Mouse (Mus musculus): Measurements from ENCODE around the gene Hoxc13. TPM values are rescaled to one million over a fixed set of nuclear protein-coding genes. Genes with fewer than 3 reads are reported as not detected.
A peak's percentile ranks its signal among the peaks of the same experiment; 100 is the strongest.

The Hoxc13 gene
- polyA plus RNA-seq, 1 experiment from 2014 or later = not detected

DNA sequence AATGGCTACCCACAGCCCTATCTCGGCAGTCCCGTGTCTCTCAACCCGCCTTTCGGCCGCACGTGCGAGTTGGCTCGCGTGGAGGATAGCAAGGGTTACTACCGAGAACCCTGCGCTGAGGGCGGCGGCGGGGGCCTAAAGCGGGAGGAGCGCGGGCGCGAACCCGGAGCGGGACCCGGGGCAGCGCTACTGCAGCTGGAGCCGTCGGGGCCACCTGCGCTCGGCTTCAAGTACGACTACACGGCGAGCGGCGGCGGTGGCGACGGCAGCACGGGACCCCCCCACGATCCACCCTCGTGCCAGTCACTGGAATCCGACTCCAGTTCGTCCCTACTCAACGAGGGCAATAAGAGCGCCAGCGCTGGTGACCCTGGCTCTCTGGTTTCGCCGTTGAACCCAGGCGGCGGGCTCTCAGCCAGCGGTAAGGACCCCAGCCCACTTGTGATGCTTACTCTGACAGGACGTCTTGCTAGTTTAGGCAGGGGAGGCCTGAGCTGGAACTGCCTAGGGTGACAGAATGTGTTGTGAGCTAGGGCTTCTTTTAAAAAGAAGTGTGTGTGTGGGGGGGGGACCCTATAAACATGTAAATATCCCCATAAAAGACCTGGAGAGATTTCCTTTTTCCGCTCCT is 16.2 kb downstream of the Hoxc13 start:
- under 1% methylated on average over 50 of the region's 50 CpGs for WGBS

DNA sequence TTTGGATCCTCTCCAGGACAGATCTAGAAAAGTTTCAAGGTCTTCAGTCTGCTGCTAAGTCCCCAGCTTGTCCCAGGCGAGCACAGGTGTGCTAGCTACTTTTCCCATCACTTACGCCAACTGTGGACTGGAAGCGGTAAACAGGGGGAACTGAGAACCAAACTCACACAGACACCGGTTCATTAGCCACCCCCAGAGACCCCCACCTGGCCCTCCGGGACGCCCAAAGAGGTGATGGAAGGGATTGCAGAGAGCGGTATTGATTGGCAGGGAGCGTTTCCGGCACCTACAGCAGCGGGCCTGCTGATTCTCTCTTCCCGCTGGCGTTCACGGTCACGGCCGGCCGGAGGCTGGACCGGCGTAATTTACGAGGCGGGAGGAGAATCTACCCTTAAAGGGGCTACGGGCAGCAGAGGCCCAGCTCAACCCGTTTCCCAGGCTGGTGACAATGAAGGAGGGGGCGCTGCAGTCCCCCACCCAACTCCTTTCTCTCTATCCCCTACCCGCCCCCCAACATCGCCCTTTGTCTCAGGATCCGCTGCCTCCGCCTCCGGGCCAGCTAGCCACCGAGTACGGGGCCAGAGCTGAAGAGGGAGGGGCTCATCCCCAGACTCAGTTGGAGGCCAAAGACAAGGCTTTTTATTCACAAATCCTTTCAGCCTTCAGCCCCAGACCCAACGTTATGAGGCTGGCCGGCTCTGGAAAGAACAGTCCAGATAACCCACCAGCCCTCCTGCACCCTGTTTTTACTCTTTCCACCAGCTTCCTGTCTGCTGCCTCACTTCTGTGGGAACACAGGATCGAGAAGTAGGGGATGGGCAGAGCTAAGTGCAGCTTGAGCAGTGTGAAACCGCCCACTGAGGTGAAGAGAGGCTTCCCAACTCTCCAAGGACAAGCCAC is 18.6 kb downstream of the Hoxc13 start:
- Histone ChIP-seq H3K9me3 (ENCODE audit: low read depth, low read length) (no peaks in the 10 kb centered on the region), H3K4me3 (ENCODE audit: low read depth, low read length) (no peak overlapping the region), H3K27me3 (ENCODE audit: insufficient read depth, low read length) (peaks cover 100% of the 10 kb centered on the region), H3K9ac (no peak overlapping the region), H3K4me1 (ENCODE audit: insufficient read depth) (no peaks in the 10 kb centered on the region), H3K27ac (ENCODE audit: low read depth) (no peak overlapping the region), H3K4me2 (no peak overlapping the region), H3K36me3 (ENCODE audit: insufficient read depth) (no peaks in the 10 kb centered on the region)
- TF ChIP-seq CTCF (IDR thresholded peaks at IDR 0.05; ENCODE audit: low read depth) = no peak
- DNase-seq (no peak), ATAC-seq (ENCODE audit: insufficient read depth) (no peak)
- WGBS = 2% methylated on average over 33 of the region's 34 CpGs

More for the DNA sequence above, 16.2 kb downstream of the Hoxc13 start:
- no peak overlapping the region for H3K4me3 ChIP-seq (ENCODE audit: low read depth, low read length)
- DNase-seq (no peak), ATAC-seq (ENCODE audit: insufficient read depth) (no peak)
- no peak overlapping the region for H3K27ac ChIP-seq (ENCODE audit: low read depth)
- H3K27me3 ChIP-seq (ENCODE audit: insufficient read depth, low read length) = peaks cover 100% of the 10 kb centered on the region
- H3K36me3 ChIP-seq (ENCODE audit: insufficient read depth) = no peaks in the 10 kb centered on the region
- no peak overlapping the region for H3K4me2 ChIP-seq
- no peaks in the 10 kb centered on the region for H3K4me1 ChIP-seq (ENCODE audit: insufficient read depth)
- H3K9me3 ChIP-seq (ENCODE audit: low read depth, low read length) = no peaks in the 10 kb centered on the region
- TF ChIP-seq CTCF (IDR thresholded peaks at IDR 0.05; ENCODE audit: low read depth) = no peak
- H3K9ac ChIP-seq = no peak overlapping the region

DNA sequence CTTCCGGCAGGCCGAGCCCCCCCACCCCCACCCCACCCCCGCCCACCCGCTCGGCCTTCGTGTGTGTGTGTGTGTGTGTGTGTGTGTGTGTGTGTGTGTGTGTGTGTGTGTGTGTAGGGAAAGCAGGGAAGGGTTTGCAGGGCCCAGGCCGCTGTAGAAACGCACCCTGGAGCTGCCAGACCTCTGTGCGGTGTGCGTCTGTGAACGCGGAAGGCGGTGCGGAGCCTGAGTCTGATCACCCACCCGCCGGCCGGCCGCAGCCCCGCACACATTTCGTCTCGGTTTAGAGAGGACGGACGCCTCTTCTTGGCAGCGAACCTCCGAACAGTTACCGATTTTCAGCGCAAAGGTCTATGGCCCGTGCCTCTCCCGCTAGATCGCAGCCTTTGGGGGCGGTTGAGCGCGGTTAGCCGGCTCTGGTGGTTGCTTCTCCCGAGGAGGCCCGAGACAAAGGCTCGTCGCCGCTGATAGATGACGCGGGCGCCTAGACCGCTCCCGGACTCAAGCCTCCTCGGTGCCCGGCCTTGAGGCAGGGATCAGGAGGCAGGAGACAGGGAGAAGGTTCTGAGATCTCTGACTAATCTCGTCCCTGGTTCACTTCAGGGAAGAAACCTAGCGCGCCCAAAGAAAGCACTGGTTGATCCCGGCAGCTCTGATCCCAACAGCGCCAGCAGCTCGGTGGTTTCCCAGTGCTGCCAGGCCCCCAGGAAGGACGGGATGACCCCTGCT is 22.0 kb downstream of the Hoxc13 start:
- Histone ChIP-seq H3K9me3 (ENCODE audit: low read depth, low read length) (no peaks in the 10 kb centered on the region), H3K9ac (no peak overlapping the region; the same call in 1 of the 2 replicates), H3K27me3 (ENCODE audit: insufficient read depth, low read length) (peaks cover 100% of the 10 kb centered on the region), H3K27ac (ENCODE audit: low read depth) (no peak overlapping the region), H3K4me1 (ENCODE audit: insufficient read depth) (no peaks in the 10 kb centered on the region), H3K4me3 (ENCODE audit: low read depth, low read length) (0 out of 2 replicates have a peak overlapping the region, but pooled peaks have one; percentile 9), H3K36me3 (ENCODE audit: insufficient read depth) (no peaks in the 10 kb centered on the region), H3K4me2 (peak overlapping the region; percentile 39; the same call in 1 of the 2 replicates)
- no peak for DNase-seq
- ATAC-seq (ENCODE audit: insufficient read depth) = no peak
- 0% methylated on average over 53 of the region's 53 CpGs for WGBS
- TF ChIP-seq CTCF (IDR thresholded peaks at IDR 0.05; ENCODE audit: low read depth) = peak; percentile 48

DNA sequence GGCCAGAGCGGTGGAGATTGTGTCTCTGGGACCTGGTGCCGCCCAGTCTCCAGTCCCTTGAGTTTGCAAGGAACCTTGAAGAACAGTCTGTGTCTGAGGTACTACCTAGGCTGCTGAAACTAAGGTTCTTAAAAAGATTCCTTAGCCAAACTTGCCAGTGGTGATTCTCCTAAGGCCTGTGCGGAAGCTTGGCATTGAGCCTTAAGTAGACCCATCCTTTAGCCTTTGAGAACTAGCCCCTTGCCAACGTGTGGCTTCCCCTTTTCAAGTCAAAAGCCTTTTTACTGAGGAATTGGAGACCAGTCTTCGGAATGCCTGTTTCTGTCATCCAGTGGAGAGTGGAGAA is 22.5 kb downstream of the Hoxc13 start:
- Histone ChIP-seq H3K9ac (no peak overlapping the region), H3K36me3 (ENCODE audit: insufficient read depth) (no peaks in the 10 kb centered on the region), H3K9me3 (ENCODE audit: low read depth, low read length) (no peaks in the 10 kb centered on the region), H3K27me3 (ENCODE audit: insufficient read depth, low read length) (peaks cover 100% of the 10 kb centered on the region), H3K4me1 (ENCODE audit: insufficient read depth) (no peaks in the 10 kb centered on the region), H3K4me2 (no peak overlapping the region), H3K27ac (ENCODE audit: low read depth) (no peak overlapping the region), H3K4me3 (ENCODE audit: low read depth, low read length) (no peak overlapping the region)
- DNase-seq (no peak), ATAC-seq (ENCODE audit: insufficient read depth) (no peak)
- TF ChIP-seq CTCF (IDR thresholded peaks at IDR 0.05; ENCODE audit: low read depth) = no peak
- WGBS = 2% methylated on average over 5 of the region's 5 CpGs

DNA sequence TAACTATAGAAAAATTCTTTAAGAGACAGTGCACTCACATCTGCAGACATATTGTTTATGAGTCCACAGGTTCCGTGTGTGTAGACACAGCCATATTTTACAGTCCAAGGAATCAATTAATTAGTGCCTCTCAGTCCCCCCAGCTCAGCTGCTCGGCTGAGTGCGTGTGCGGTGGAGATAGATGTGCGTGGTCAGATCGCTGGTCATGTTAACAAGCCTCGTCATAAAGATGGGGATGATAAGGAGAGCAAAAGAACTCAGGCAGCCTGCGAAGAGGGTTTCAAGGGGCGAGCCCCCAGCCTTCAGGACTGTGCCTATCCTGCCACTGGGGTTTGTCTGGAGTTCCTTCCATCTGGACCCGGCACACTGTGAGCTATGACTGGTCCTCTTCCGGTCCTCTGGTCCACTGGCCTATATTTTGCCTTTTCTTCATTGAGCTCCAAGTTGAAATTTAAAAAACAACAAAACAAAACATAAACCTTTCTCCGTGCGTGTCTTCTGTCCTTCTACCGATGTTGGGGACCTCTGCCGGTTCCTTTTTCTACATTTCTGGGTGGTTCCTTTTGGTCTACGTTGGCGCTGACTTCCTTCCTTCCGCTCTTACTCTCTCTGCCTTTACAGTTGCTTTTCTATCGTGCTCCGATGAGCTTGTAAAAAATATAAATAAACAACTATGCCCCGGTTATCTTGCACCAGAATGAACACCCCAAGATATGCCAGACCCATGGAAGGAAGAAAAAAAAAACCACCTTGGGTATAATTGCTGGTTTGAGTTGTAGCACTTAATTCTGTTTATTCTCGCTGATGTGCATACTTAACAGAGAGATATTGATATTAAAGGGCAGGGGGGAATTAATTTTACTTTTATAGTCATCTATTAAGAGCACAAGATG is 24.5 kb downstream of the Hoxc13 start:
- Histone ChIP-seq H3K27ac (ENCODE audit: low read depth) (no peak overlapping the region), H3K4me1 (ENCODE audit: insufficient read depth) (no peaks in the 10 kb centered on the region), H3K4me3 (ENCODE audit: low read depth, low read length) (no peak overlapping the region), H3K27me3 (ENCODE audit: insufficient read depth, low read length) (peaks cover 100% of the 10 kb centered on the region), H3K4me2 (no peak overlapping the region), H3K9ac (no peak overlapping the region), H3K36me3 (ENCODE audit: insufficient read depth) (no peaks in the 10 kb centered on the region), H3K9me3 (ENCODE audit: low read depth, low read length) (no peaks in the 10 kb centered on the region)
- WGBS = 14% methylated on average over 22 of the region's 22 CpGs
- no peak for DNase-seq
- ATAC-seq (ENCODE audit: insufficient read depth) = no peak
- no peak for TF ChIP-seq CTCF (IDR thresholded peaks at IDR 0.05; ENCODE audit: low read depth)

DNA sequence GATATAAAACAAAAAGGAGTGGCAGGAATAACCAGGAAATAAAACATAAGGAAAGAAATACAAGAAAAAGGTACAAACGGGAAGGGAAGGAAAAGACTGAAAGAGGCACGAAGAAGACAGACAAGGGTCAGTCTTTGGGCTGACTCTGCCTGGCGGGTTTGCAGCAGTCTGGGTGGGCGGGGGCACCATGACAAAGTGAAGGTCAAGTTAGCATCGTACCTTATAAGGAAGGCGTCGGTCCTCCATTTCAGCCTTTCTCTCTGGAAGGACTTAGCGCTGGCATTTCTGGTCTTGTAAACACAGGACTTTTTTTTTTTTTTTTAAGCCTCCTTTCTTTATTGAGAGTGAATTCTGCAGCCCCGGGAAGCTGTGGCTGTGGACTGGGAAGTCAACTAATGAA is 26.4 kb downstream of the Hoxc13 start:
- H3K4me2 ChIP-seq = no peak overlapping the region
- H3K4me3 ChIP-seq (ENCODE audit: low read depth, low read length) = no peak overlapping the region
- no peak for ATAC-seq (ENCODE audit: insufficient read depth)
- no peak for TF ChIP-seq CTCF (IDR thresholded peaks at IDR 0.05; ENCODE audit: low read depth)
- no peak for DNase-seq
- H3K27ac ChIP-seq (ENCODE audit: low read depth) = no peak overlapping the region
- H3K36me3 ChIP-seq (ENCODE audit: insufficient read depth) = no peaks in the 10 kb centered on the region
- H3K9ac ChIP-seq = no peak overlapping the region
- no peaks in the 10 kb centered on the region for H3K9me3 ChIP-seq (ENCODE audit: low read depth, low read length)
- WGBS = 2% methylated on average over 9 of the region's 9 CpGs
- no peaks in the 10 kb centered on the region for H3K4me1 ChIP-seq (ENCODE audit: insufficient read depth)
- peaks cover 100% of the 10 kb centered on the region for H3K27me3 ChIP-seq (ENCODE audit: insufficient read depth, low read length)

Data from lung, embryonic 14.5 days (tissue).